Mouse (Mus musculus) neural tube, embryonic 10.5 days (tissue): Measurements from ENCODE around the gene BC017158.

Source experiments
- DNase-seq: peaks from one replicate; pipeline ENCODE4 v3.0.0-alpha.2; 2017; ENCODE audit warnings: low spot score; ENCODE audit errors: extremely low spot score

The BC017158 gene

DNA sequence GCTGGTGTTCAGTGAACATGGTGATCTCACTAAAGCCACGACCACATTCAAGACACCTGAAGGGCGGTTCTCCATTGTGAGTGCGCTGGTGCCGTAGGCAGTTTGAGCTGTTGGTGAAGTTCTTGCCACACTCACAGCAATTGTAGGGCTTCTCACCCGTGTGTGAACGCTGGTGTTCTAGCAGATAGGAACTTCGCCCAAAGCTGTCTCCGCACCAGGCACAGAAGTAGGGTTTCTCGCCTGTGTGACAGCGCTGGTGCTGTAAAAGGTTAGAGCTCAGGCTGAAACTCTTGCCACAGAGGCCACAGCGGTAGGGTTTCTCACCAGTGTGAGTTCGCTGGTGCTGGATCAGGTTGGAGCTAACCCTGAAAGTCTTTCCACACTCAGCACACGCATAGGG, 61.5 kb downstream of the BC017158 start:
- no peak for DNase-seq

DNA sequence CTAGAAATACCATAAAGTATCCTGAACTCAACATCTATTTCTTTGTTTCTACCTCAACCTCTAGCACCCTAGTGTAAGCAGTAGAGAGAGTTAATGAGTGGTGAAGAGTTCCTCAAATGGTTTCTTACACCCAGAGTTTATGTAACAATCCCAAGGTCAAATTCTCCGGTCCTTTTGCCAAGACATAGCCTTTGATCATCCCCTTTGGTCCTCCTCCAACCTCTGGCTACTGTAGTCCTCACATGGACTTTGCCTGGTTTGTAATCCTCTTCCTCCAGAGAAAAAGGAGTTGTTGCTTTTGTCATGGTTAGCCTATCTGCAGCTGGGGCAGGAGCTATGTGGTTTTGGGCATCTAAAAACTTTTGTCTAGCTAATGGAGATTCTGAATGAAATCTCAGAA, 62.5 kb downstream of the BC017158 start:
- DNase-seq = no peak

DNA sequence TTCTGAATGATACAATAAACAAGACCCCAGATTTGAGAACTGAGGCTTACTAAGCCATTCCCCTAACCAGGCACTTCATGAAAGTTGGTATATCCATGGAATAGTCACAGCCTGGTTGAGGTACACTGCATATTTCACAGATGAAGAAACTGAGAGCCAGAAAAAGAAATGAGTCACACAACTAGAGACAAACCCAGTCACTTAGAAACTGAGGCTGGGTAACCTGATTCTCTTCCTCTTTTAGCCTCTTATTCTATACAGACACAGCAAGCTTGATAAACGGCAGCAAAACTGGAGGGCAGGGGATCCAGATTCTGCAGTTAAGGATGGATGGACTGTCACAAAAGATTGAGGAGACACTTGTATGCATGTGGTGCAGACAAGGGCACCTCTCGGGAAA, 63.2 kb downstream of the BC017158 start:
- DNase-seq = no peak

DNA sequence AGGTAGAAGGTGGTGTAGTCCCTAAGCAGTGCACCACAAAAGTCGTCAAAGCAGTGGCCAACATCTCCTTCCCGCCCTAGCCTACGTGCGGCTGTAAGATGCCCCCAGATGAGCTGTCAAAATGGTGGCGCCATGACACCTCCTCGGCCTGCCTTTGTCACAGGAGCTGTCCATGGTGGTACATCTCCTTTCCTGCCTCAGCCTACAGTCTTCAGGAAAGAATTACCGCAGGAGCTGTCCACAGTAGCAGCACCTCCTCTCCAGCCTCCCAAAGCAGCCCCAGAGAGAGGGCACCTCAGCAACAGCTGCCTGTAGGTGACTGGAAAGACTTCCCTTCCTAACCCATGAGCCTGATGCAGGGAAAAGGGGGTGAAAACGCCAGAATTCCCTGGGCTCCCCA, 66.2 kb downstream of the BC017158 start:
- no peak for DNase-seq
